Mouse (Mus musculus): ENCODE results near the gene Rassf5. TPM values are rescaled to one million over a fixed set of nuclear protein-coding genes. Genes with fewer than 3 reads are reported as not detected.

Rassf5 gene
- polyA plus RNA-seq, 1 experiment = 9.8 TPM

DNA sequence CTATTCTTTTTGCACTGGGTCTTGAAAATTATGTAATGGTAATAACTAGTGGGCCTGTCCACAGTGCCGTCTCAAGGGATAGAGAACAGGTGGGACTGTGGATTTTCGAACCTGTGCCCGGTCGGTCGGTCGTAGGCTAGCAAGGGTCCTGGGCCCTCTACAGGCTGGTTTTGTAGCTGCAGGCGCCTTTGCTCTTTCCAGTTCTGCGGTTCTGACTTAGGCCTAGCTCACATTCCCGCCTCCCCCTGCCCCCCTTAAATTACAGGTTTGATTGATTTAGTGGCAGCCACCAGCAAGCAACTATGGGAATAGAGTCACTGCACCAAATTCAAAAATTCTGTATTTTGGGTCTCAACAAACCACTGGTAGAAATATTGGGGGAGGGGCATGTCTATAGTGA is 868 bp upstream of the Rassf5 start:
- H3K4me2 ChIP-seq (ENCODE audit: low read depth) = peak overlapping the region; percentile 96
- H3K4me3 ChIP-seq = peak overlapping the region; percentile 51
- TF ChIP-seq E2F4 (IDR thresholded peaks at IDR 0.05; ENCODE audit: insufficient read depth) = no peak
- no peaks in the 10 kb centered on the region for H3K27me3 ChIP-seq (ENCODE audit: control insufficient read depth, insufficient read depth, insufficient read length)
- H3K79me2 ChIP-seq (ENCODE audit: control insufficient read depth, insufficient read depth) = peaks cover 7% of the 10 kb centered on the region
- peak overlapping the region; percentile 37 for H3ac ChIP-seq (ENCODE audit: control insufficient read depth, insufficient read length)
- no peaks in the 10 kb centered on the region for H3K36me3 ChIP-seq (ENCODE audit: control insufficient read depth, insufficient read depth)

DNA sequence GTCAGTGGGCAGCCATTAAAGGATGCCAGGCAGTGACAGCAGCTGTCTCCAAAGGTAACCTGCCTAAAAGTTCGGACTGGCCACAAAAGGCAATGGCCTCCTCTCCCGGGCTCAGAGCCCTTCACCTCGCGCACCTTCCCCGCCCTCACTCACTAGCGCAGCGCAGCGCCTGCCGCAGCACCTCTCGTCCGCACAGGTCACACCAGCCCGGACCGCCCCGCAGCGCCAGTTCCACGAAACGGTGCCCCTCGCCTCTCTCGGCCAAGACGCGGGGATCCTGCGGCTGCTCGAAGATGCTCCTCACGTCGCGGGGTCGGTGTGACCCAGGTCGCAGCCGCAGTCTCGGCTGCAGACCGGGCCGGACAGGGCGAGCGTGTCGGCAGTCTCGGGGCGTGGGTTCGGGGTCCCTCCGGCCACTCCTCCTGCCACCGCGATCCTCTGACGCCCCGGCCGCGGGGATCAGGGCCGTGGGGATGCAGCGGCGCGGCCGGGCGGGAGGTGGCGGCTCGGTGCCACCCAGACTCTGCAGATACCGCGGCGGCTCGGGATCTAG is 446 bp downstream of the Rassf5 start:
- Histone ChIP-seq H3K27me3 (ENCODE audit: control insufficient read depth, insufficient read depth, insufficient read length) (no peaks in the 10 kb centered on the region), H3K79me2 (ENCODE audit: control insufficient read depth, insufficient read depth) (peaks cover 10% of the 10 kb centered on the region), H3K4me3 (peak overlapping the region; percentile 51), H3K4me2 (ENCODE audit: low read depth) (peak overlapping the region; percentile 96), H3ac (ENCODE audit: control insufficient read depth, insufficient read length) (peak overlapping the region; percentile 37), H3K36me3 (ENCODE audit: control insufficient read depth, insufficient read depth) (no peaks in the 10 kb centered on the region)
- TF ChIP-seq SRF (IDR thresholded peaks at IDR 0.05; ENCODE audit: control insufficient read depth, insufficient read length, low read depth) = peak; percentile 26
- no peak for TF ChIP-seq TCF12 (IDR thresholded peaks at IDR 0.05; ENCODE audit: insufficient read depth, poor library complexity, severe bottlenecking)
- TF ChIP-seq REST (IDR thresholded peaks at IDR 0.05; ENCODE audit: insufficient read depth, insufficient read length) = no peak

DNA sequence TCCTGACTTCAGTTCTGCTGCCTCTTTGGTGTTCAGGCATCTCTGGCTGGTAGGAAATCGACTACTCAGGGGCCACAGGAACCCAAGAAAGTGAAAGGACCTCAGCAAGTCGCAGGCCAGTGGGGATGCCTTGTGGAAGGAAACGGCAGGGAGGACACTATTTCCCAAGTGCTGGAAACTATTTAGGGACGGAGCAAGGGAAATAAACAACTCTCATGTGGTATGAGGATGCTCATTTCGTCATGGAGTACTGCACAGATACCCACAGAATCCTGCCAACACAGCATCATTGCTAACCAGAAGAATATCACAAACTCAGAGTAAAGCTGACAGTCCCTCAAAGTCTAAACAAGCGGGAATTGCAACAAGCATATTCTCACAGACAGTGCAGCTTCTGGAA is 2.1 kb downstream of the Rassf5 start:
- H3K4me2 ChIP-seq (ENCODE audit: low read depth) = peak overlapping the region; percentile 56

DNA sequence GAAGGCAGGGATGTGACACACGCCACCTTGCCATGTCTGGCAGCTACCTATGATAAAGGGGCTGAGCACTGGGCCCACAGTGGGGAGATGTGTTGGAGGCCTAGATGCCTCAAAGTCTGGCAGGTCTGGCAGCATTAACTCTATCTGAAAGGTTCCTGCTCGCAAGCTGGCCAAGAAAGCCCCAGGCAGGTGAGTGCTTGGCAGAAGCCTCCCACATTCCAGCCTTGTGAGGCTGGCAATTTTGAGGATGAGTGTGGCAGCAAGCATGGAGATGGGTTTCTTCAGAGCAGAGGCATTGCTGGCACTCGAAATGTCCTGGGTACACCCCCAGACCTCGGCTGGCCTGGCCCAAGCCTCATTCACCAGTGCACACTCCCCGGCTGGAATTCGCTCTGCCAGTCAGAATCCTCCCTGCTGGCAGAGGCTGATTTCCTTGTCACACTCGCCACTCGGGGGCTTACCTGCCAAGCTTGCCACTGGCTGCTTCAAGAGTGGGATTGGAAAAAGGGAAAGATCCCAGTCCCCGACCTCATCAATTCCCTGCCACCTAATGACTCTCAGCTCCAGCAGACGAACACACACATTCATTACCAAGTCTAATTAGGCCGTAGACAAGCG is 5.4 kb downstream of the Rassf5 start:
- peaks cover 14% of the 10 kb centered on the region for H3K79me2 ChIP-seq (ENCODE audit: control insufficient read depth, insufficient read depth)
- H3K27me3 ChIP-seq (ENCODE audit: control insufficient read depth, insufficient read depth, insufficient read length) = no peaks in the 10 kb centered on the region
- peak overlapping the region; percentile 70 for H3K4me2 ChIP-seq (ENCODE audit: low read depth)
- no peak for TF ChIP-seq E2F4 (IDR thresholded peaks at IDR 0.05; ENCODE audit: insufficient read depth)
- no peak for TF ChIP-seq REST (IDR thresholded peaks at IDR 0.05; ENCODE audit: insufficient read depth, insufficient read length)
- H3K4me3 ChIP-seq = no peak overlapping the region
- H3K36me3 ChIP-seq (ENCODE audit: control insufficient read depth, insufficient read depth) = no peaks in the 10 kb centered on the region
- no peak overlapping the region for H3ac ChIP-seq (ENCODE audit: control insufficient read depth, insufficient read length)

More for the DNA sequence above, 2.1 kb downstream of the Rassf5 start:
- Histone ChIP-seq H3ac (ENCODE audit: control insufficient read depth, insufficient read length) (no peak overlapping the region), H3K36me3 (ENCODE audit: control insufficient read depth, insufficient read depth) (no peaks in the 10 kb centered on the region), H3K27me3 (ENCODE audit: control insufficient read depth, insufficient read depth, insufficient read length) (no peaks in the 10 kb centered on the region), H3K4me3 (peak overlapping the region; percentile 51), H3K79me2 (ENCODE audit: control insufficient read depth, insufficient read depth) (peaks cover 10% of the 10 kb centered on the region)
- TF ChIP-seq POLR2A (IDR thresholded peaks at IDR 0.05; ENCODE audit: insufficient read length, low read depth) (no peak), MAX (IDR thresholded peaks at IDR 0.05; ENCODE audit: low read depth) (no peak)

DNA sequence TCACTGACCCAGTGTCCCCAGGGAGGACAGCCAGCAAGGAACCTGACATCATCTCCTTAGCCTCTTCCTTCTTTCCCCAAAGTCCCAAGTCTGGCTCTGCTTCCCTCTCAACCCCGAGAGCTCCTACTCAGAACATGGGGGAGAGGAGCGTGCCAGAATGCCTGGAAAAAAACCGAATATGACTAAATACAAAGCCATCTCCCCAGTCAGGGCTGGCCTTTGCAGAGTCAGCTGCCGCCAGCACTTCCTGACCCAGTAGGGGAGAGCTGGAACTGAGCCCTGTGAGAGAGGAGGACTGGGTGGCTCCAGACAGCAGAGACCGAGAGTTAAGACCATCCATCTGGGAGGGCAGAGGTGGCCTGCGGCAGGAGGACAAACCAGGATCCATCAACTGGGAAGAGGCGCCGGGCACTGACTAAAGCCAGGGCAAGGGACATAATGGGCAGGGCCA is 6.1 kb downstream of the Rassf5 start:
- H3K4me2 ChIP-seq (ENCODE audit: low read depth) = peak overlapping the region; percentile 70
- H3K79me2 ChIP-seq (ENCODE audit: control insufficient read depth, insufficient read depth) = peaks cover 16% of the 10 kb centered on the region
- peak in 1 of 3 experiments; percentile 40 for TF ChIP-seq MYOG (IDR thresholded peaks at IDR 0.05; ENCODE audit: control insufficient read depth in 1 of 3, insufficient read depth in 1 of 3, insufficient read length in 2 of 3, low read depth in 2 of 3)
- TF ChIP-seq POLR2A (IDR thresholded peaks at IDR 0.05; ENCODE audit: insufficient read length, low read depth) = peak; percentile 34
- TF ChIP-seq CEBPB (IDR thresholded peaks at IDR 0.05; ENCODE audit: insufficient read depth, poor library complexity, severe bottlenecking) = no peak
- TF ChIP-seq MYOD1 (IDR thresholded peaks at IDR 0.05; ENCODE audit: control insufficient read depth in 1 of 3, insufficient read length in 2 of 3, low read depth in 2 of 3) = peak in 2 of 3 experiments; percentile 30 to 44

DNA sequence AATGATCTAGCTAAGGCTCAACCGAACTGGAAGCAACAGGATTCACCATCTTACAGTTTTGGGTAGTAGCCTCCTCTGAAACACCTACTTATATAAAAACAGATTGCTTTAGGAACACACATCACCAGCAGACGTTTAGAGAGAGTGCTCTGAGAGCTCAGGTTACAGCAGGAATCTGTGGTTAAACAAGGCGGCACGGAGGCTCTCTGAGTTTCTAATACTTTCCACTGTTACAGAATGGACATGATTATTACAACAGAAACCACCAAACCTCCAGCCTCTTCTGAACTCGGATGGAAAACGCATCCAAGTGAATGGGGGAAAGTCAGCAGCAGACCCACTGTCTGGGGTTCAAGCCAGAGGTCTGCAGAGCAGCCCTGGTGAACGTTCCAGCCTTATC is 9.0 kb downstream of the Rassf5 start:
- no peak overlapping the region for H3ac ChIP-seq (ENCODE audit: control insufficient read depth, insufficient read length)
- peaks cover 10% of the 10 kb centered on the region for H3K79me2 ChIP-seq (ENCODE audit: control insufficient read depth, insufficient read depth)
- no peaks in the 10 kb centered on the region for H3K27me3 ChIP-seq (ENCODE audit: control insufficient read depth, insufficient read depth, insufficient read length)
- H3K4me3 ChIP-seq = no peak overlapping the region
- no peaks in the 10 kb centered on the region for H3K36me3 ChIP-seq (ENCODE audit: control insufficient read depth, insufficient read depth)
- peak overlapping the region; percentile 71 for H3K4me2 ChIP-seq (ENCODE audit: low read depth)
- TF ChIP-seq MYOG (IDR thresholded peaks at IDR 0.05; ENCODE audit: control insufficient read depth in 1 of 3, insufficient read depth in 1 of 3, insufficient read length in 2 of 3, low read depth in 2 of 3) (no peak), TCF3 (IDR thresholded peaks at IDR 0.05; ENCODE audit: insufficient read length, low read depth) (no peak), CEBPB (IDR thresholded peaks at IDR 0.05; ENCODE audit: insufficient read depth, poor library complexity, severe bottlenecking) (peak; percentile 91), REST (IDR thresholded peaks at IDR 0.05; ENCODE audit: insufficient read depth, insufficient read length) (no peak), POLR2A (IDR thresholded peaks at IDR 0.05; ENCODE audit: insufficient read length, low read depth) (no peak)

More for the DNA sequence above, 6.1 kb downstream of the Rassf5 start:
- H3K27me3 ChIP-seq (ENCODE audit: control insufficient read depth, insufficient read depth, insufficient read length) = no peaks in the 10 kb centered on the region
- no peaks in the 10 kb centered on the region for H3K36me3 ChIP-seq (ENCODE audit: control insufficient read depth, insufficient read depth)
- no peak overlapping the region for H3ac ChIP-seq (ENCODE audit: control insufficient read depth, insufficient read length)
- H3K4me3 ChIP-seq = no peak overlapping the region
